Mouse (Mus musculus) neural tube, embryonic 13.5 days (tissue): Measurements from ENCODE around the gene Pprc1. TPM values are rescaled to one million over a fixed set of nuclear protein-coding genes. Genes with fewer than 3 reads are reported as not detected.

Source experiments
- ATAC-seq: fragments of 200-750 bp; cut with Nextera tagmentation; 2 replicates; pipeline ENCODE4 v1.8.0; 2017; ENCODE audit warnings: low read depth, mild to moderate bottlenecking, moderate TSS enrichment, moderate library complexity
- H3K27ac ChIP-seq: fragments of 300-500 bp; sonication (generic); replicated peaks from 2 replicates; pipeline ENCODE4 v1.5.1; 2015; ENCODE audit warnings: moderate library complexity, mild to moderate bottlenecking, inconsistent platforms
- H3K27me3 ChIP-seq: fragments of 300-500 bp; sonication (generic); 2 replicates; pipeline ENCODE4 v1.6.1; 2015; ENCODE audit warnings: mild to moderate bottlenecking, inconsistent platforms
- H3K36me3 ChIP-seq: fragments of 300-500 bp; sonication (generic); 2 replicates; pipeline ENCODE4 v1.6.1; 2015; ENCODE audit warnings: mild to moderate bottlenecking, inconsistent platforms
- H3K4me1 ChIP-seq: fragments of 300-500 bp; sonication (generic); replicated peaks from 2 replicates; pipeline ENCODE4 v1.6.1; 2015; ENCODE audit warnings: inconsistent platforms
- H3K4me2 ChIP-seq: fragments of 300-500 bp; sonication (generic); 2 replicates; pipeline ENCODE4 v1.6.1; 2015; ENCODE audit warnings: inconsistent platforms, mild to moderate bottlenecking, moderate library complexity
- H3K4me3 ChIP-seq: fragments of 300-500 bp; sonication (generic); 2 replicates; pipeline ENCODE4 v1.5.1; 2015; ENCODE audit warnings: mild to moderate bottlenecking, inconsistent platforms
- H3K9ac ChIP-seq: fragments of 300-500 bp; sonication (generic); 2 replicates; pipeline ENCODE4 v1.6.1; 2015; ENCODE audit warnings: moderate library complexity, mild to moderate bottlenecking, inconsistent platforms
- H3K9me3 ChIP-seq: fragments of 300-500 bp; sonication (generic); 2 replicates; pipeline ENCODE4 v1.6.1; 2016; ENCODE audit warnings: inconsistent platforms
- WGBS: fragments of 180-500 bp; shearing (Covaris S2); methylation state at CpG from one replicate; pipeline ENCODE4 v1.1.7; 2015; 5-methylcytosine and 5-hydroxymethylcytosine counted together
- polyA plus RNA-seq: library from polyadenylated mRNA; unstranded; fragments of >200 nt; fragmentation: Nextera tagmentation; extraction: Ambion mirVana; gene quantifications from 2 replicates; pipeline ENCODE4 v1.2.1, GENCODE M21; 2015

The Pprc1 gene
- polyA plus RNA-seq, 1 experiment from 2014 or later, result 17.1 TPM

- Histone ChIP-seq H3K27me3 (no peaks in the 10 kb centered on the region), H3K4me1 (no peaks in the 10 kb centered on the region), H3K4me2 (no peak overlapping the region), H3K9me3 (0 out of 2 replicates have a peak, but pooled peaks cover 3% of the 10 kb centered on the region), H3K36me3 (no peaks in the 10 kb centered on the region), H3K9ac (no peak overlapping the region), H3K4me3 (no peak overlapping the region), H3K27ac (no peak overlapping the region)
- ATAC-seq, result no peak
- 85% methylated on average over 2 of the region's 2 CpGs for WGBS
Observed at GRCm38 (mm10) chr19:46016023-46016422, 28.7 kb upstream of the Pprc1 start.

- WGBS, result 83% methylated on average over 6 of the region's 6 CpGs
- Histone ChIP-seq H3K9ac (no peak overlapping the region), H3K36me3 (0 out of 2 replicates have a peak, but pooled peaks cover under 1% of the 10 kb centered on the region), H3K9me3 (no peaks in the 10 kb centered on the region), H3K27ac (no peak overlapping the region), H3K4me1 (no peaks in the 10 kb centered on the region), H3K27me3 (no peaks in the 10 kb centered on the region), H3K4me2 (no peak overlapping the region), H3K4me3 (no peak overlapping the region)
- ATAC-seq, result no peak
Observed at GRCm38 (mm10) chr19:46024959-46025358, 19.7 kb upstream of the Pprc1 start.

DNA sequence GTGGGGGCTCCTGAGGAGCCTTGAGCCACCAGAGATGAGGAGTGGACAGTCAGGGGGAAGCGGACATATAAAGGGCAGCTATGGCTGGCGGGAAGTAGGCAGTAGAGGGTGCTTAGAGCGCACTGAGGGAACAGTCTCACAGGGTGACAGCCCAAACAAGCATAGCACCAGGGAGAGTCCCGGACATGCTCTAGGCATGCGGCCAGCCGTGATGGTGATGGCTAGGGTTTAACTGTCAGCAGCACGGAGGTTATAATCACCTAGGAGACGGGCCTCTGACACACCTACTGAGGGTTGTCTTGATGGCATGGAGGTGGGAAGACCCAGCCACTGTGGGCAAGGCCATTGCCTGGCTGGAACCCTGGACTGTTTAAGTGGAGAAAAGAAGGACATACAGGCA, 18.1 kb upstream of the Pprc1 start:
- WGBS, result 67% methylated on average over 8 of the region's 8 CpGs
- Histone ChIP-seq H3K27ac (no peak overlapping the region), H3K36me3 (peaks cover 15% of the 10 kb centered on the region), H3K4me1 (no peaks in the 10 kb centered on the region), H3K4me3 (no peak overlapping the region), H3K9ac (no peak overlapping the region), H3K9me3 (no peaks in the 10 kb centered on the region), H3K4me2 (no peak overlapping the region), H3K27me3 (no peaks in the 10 kb centered on the region)
- no peak for ATAC-seq

DNA sequence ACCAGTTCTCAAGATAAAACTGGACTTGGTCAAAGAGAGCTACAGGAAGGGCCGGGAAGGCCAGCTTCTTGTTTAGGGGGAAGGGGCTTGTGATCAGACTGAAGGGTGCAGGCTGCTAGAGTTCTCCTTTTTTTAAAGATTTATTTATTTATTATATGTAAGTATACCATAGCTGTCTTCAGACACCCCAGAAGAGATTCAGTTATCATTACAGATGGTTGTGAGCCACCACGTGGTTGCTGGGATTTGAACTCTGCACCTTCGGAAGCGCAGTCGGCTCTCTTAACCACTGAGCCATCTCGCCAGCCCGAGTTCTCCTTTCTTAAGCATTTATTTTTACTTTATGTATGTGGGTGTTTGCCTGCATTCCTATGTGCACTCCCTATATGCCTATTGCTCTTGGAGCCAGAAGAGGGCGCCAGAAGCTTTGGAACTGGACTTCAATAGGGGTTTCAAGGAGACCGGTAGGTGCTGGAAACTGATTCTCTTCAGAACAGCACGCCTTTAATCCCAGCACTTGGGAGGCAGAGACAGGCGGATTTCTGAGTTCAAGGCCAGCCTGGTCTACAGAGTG, 15.9 kb upstream of the Pprc1 start:
- H3K27me3 ChIP-seq, result no peaks in the 10 kb centered on the region
- 74% methylated on average over 11 of the region's 11 CpGs for WGBS
- H3K4me1 ChIP-seq, result no peaks in the 10 kb centered on the region
- no peak overlapping the region for H3K4me2 ChIP-seq
- H3K36me3 ChIP-seq, result peaks cover 38% of the 10 kb centered on the region
- H3K9me3 ChIP-seq, result no peaks in the 10 kb centered on the region
- no peak for ATAC-seq
- H3K4me3 ChIP-seq, result no peak overlapping the region
- H3K9ac ChIP-seq, result no peak overlapping the region
- no peak overlapping the region for H3K27ac ChIP-seq

- Histone ChIP-seq H3K27me3 (no peaks in the 10 kb centered on the region), H3K36me3 (peaks cover 46% of the 10 kb centered on the region), H3K9me3 (no peaks in the 10 kb centered on the region), H3K27ac (no peak overlapping the region), H3K4me1 (no peaks in the 10 kb centered on the region), H3K9ac (no peak overlapping the region), H3K4me3 (no peak overlapping the region), H3K4me2 (no peak overlapping the region)
- ATAC-seq, result no peak
- WGBS, result 94% methylated on average over 1 of the region's 1 CpGs
Observed at GRCm38 (mm10) chr19:46029652-46030051, 15.0 kb upstream of the Pprc1 start.

DNA sequence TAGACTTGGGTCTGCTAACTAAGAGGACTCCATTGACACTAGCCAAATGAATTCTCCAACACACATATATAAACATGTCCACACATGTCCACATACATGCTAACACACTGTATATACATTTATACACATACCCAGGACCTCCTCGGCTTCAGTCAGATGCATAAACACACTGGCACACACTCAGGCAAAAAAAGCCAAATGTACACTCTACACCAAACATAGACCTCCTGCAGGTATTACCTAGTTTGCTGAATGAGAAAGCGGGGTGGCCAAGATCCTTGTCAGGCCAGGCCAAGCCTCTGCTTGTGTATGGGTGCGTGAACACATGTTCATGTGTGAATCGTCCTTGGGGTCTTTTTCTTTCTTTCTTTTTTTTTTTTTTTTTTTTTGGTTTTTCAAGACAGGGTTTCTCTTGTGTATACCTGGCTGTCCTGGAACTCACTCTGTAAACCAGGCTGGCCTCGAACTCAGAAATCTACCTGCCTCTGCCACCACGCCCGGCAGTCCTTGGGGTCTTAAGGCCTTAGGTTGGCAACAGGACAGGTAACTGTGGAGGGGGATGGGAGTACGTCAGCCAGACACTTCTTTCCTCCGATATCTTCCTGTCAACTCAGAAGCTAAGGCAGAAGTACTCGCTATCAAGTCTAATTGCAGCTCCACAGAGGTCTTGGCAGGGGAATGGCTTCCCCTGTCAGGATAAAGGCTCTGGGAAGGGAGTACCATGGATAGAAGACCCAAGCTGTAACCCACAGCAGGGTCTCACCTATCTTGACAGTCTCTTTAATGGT, 14.3 kb upstream of the Pprc1 start:
- Histone ChIP-seq H3K9ac (no peak overlapping the region), H3K4me1 (no peaks in the 10 kb centered on the region), H3K27me3 (no peaks in the 10 kb centered on the region), H3K36me3 (peaks cover 53% of the 10 kb centered on the region), H3K4me2 (no peak overlapping the region), H3K4me3 (no peak overlapping the region), H3K9me3 (no peaks in the 10 kb centered on the region), H3K27ac (no peak overlapping the region)
- ATAC-seq, result no peak
- 95% methylated on average over 10 of the region's 10 CpGs for WGBS

DNA sequence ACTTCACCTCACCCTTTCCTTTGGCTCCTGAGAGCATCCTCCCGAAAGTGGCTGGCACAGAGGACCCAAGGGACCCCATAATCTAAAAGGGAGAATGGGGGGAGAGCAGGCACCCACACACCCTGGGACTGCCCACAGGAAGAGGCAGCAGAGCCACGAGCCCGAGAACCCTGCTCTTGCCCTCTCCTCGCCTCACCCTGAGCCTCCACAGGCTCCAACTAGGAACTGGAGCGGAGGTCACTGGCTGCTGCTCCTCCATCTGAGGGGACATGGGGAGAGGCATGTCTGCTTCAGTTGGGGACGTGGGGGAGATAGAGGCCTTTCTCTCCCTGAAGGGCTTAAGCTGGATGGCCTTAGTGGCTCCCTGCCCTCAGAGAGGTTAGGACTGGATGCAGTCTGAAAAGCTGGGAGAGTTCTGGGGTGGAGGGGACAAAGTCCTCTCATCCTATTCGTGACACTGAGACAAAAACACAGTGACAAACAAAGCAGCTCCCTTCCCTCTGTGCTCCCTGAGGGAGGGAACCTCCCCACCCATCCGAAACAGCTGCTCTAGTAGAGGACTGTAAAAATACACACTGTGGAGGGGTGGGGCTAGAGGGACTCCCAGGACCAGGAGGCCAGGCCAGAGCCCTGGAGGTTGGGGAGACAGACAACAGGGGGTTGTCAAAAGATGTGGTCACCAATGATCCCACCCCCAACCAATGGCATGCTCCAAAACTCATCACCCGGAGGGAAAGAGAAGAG, 12.8 kb upstream of the Pprc1 start:
- H3K4me1 ChIP-seq, result peaks cover 12% of the 10 kb centered on the region
- 0 out of 2 replicates have a peak overlapping the region, but pooled peaks have one; percentile 1 for H3K27ac ChIP-seq
- WGBS, result 73% methylated on average over 9 of the region's 9 CpGs
- no peak overlapping the region for H3K9ac ChIP-seq
- no peak overlapping the region for H3K4me3 ChIP-seq
- ATAC-seq, result no peak
- peaks cover 67% of the 10 kb centered on the region for H3K36me3 ChIP-seq
- H3K27me3 ChIP-seq, result no peaks in the 10 kb centered on the region
- H3K9me3 ChIP-seq, result no peaks in the 10 kb centered on the region
- no peak overlapping the region for H3K4me2 ChIP-seq

- no peak overlapping the region for H3K4me2 ChIP-seq
- no peaks in the 10 kb centered on the region for H3K9me3 ChIP-seq
- no peak overlapping the region for H3K4me3 ChIP-seq
- peaks cover 22% of the 10 kb centered on the region for H3K4me1 ChIP-seq
- H3K27me3 ChIP-seq, result no peaks in the 10 kb centered on the region
- peaks cover 67% of the 10 kb centered on the region for H3K36me3 ChIP-seq
- no peak overlapping the region for H3K27ac ChIP-seq
- WGBS, result 92% methylated on average over 26 of the region's 26 CpGs
- ATAC-seq, result no peak
- no peak overlapping the region for H3K9ac ChIP-seq
Observed at GRCm38 (mm10) chr19:46032731-46033510, 11.8 kb upstream of the Pprc1 start.

DNA sequence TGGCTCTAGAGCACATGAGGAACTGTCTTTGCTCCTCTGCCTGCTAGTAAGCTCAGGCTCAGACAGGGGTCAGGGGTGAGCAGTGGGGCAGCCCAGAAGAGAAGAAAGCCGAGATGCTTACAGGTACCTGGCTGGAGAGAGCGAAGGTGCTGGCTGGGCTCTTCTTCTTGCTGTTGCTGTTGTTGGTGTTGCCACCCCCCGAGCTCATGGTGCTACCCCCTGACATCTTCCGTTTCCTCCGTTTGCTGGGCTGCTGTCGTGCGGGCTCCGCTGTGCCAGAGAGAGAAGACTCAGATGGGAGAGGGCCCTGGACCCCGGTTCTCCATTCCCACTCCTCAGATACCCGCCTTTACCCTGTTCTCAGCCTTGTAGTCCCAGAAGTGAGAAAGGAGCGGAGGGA, 10.8 kb upstream of the Pprc1 start:
- Histone ChIP-seq H3K9ac (no peak overlapping the region), H3K27ac (no peak overlapping the region), H3K27me3 (no peaks in the 10 kb centered on the region), H3K4me1 (peaks cover 30% of the 10 kb centered on the region), H3K36me3 (peaks cover 67% of the 10 kb centered on the region), H3K9me3 (no peaks in the 10 kb centered on the region), H3K4me2 (no peak overlapping the region), H3K4me3 (no peak overlapping the region)
- WGBS, result 97% methylated on average over 11 of the region's 11 CpGs
- no peak for ATAC-seq

- Histone ChIP-seq H3K4me1 (peaks cover 44% of the 10 kb centered on the region), H3K27ac (no peak overlapping the region), H3K4me2 (peak overlapping the region; percentile 100), H3K36me3 (peaks cover 57% of the 10 kb centered on the region), H3K4me3 (peak overlapping the region; percentile 95), H3K9ac (no peak overlapping the region), H3K9me3 (no peaks in the 10 kb centered on the region), H3K27me3 (no peaks in the 10 kb centered on the region)
- WGBS, result 89% methylated on average over 13 of the region's 13 CpGs
- ATAC-seq, result no peak
Observed at GRCm38 (mm10) chr19:46035971-46036370, 8.7 kb upstream of the Pprc1 start.

DNA sequence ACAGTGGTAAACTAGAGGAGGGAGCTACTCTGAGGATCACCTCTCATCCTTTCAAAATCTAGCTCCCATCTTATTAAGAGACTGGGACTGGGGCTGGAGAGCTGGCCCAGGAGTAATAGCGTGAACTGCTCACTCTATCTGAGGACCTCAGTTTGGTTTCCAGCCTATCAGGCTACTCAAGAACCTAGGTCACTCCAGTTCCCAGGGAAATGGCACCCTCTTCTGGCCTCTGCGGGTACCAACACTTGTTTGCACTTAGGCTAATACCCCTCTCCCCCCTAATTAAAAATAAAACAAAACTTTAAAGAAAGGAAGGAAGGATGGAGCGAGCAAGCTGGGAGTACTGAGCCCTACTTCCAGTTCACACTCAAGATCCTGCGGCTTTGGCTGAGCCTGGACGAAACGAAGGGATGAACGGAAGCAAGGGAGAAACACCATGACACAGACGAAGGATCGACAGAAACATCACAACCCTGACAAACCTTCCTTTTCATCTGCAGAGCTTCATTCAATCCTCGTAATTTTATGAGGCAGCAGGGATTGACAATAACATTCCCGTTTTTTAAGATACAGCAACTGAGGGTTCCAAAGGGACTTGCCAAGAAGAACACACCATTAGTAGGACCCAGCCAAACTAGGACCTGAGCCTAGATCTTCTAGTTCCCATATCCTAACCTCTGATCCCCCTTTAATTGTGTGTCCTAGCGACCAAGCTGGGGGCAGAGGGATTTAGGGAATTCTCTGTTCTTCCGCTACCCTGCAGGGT, 8.0 kb upstream of the Pprc1 start:
- H3K9me3 ChIP-seq, result no peaks in the 10 kb centered on the region
- 67% methylated on average over 13 of the region's 13 CpGs for WGBS
- peak overlapping the region; percentile 99 for H3K27ac ChIP-seq
- peak overlapping the region; percentile 95 for H3K4me3 ChIP-seq
- peaks cover 51% of the 10 kb centered on the region for H3K4me1 ChIP-seq
- H3K27me3 ChIP-seq, result no peaks in the 10 kb centered on the region
- ATAC-seq, result no peak
- peak overlapping the region; percentile 94 for H3K9ac ChIP-seq
- peaks cover 51% of the 10 kb centered on the region for H3K36me3 ChIP-seq
- H3K4me2 ChIP-seq, result peak overlapping the region; percentile 100
